Mouse (Mus musculus): ENCODE results near the gene Il33. TPM values are rescaled to one million over a fixed set of nuclear protein-coding genes. Genes with fewer than 3 reads are reported as not detected.

The Il33 gene
- polyA plus RNA-seq, 1 experiment from 2014 or later = 2.3 TPM

GRCm38 (mm10) chr19:29986464-29987091 lies 61.7 kb downstream of the Il33 start:
- DNase-seq (ENCODE audit: low spot score) = no peak

GRCm38 (mm10) chr19:30000406-30001365 lies 75.8 kb downstream of the Il33 start:
- no peak for DNase-seq (ENCODE audit: low spot score)

- DNase-seq (ENCODE audit: low spot score) = no peak
Measured at GRCm38 (mm10) chr19:30001550-30001949, 76.6 kb downstream of the Il33 start.

GRCm38 (mm10) chr19:30003621-30004020 lies 78.7 kb downstream of the Il33 start, which contains the start of gene Trpd52l3:
TSS of gene Trpd52l3 (plus strand) at chr19:30003790.
- DNase-seq (ENCODE audit: low spot score) = no peak

- DNase-seq (ENCODE audit: low spot score) = no peak
Measured at GRCm38 (mm10) chr19:30006371-30006770, 81.5 kb downstream of the Il33 start.

Other genes starting within 250 kb of the Il33 start
- gene Mlana, start 227.3 kb upstream of the Il33 start, polyA plus RNA-seq (2015; fragmentation: Nextera tagmentation; extraction: Ambion mirVana) = 0.18 TPM in 1 of 2 replicates, not detected in the other
- gene 9930021J03Rik, start 119.1 kb upstream of the Il33 start, polyA plus RNA-seq (2015; fragmentation: Nextera tagmentation; extraction: Ambion mirVana) = 4.2 and 5.4 TPM in 2 replicates
- 16.9 and 17.8 TPM in 2 replicates for gene Ranbp6, start 112.1 kb upstream of the Il33 start, polyA plus RNA-seq (2015; fragmentation: Nextera tagmentation; extraction: Ambion mirVana)
- gene Trpd52l3, start 78.7 kb downstream of the Il33 start, polyA plus RNA-seq (2015; fragmentation: Nextera tagmentation; extraction: Ambion mirVana) = not detected in 2 replicates
- gene Uhrf2, start 105.4 kb downstream of the Il33 start, polyA plus RNA-seq (2015; fragmentation: Nextera tagmentation; extraction: Ambion mirVana) = 44.6 and 54.4 TPM in 2 replicates